Mouse (Mus musculus): ENCODE results near the gene Atxn7l3b. TPM values are rescaled to one million over a fixed set of nuclear protein-coding genes. Genes with fewer than 3 reads are reported as not detected.

The Atxn7l3b gene
- polyA plus RNA-seq (2012; rRNA removed): 18.3 and 18.8 TPM in 2 replicates

DNA sequence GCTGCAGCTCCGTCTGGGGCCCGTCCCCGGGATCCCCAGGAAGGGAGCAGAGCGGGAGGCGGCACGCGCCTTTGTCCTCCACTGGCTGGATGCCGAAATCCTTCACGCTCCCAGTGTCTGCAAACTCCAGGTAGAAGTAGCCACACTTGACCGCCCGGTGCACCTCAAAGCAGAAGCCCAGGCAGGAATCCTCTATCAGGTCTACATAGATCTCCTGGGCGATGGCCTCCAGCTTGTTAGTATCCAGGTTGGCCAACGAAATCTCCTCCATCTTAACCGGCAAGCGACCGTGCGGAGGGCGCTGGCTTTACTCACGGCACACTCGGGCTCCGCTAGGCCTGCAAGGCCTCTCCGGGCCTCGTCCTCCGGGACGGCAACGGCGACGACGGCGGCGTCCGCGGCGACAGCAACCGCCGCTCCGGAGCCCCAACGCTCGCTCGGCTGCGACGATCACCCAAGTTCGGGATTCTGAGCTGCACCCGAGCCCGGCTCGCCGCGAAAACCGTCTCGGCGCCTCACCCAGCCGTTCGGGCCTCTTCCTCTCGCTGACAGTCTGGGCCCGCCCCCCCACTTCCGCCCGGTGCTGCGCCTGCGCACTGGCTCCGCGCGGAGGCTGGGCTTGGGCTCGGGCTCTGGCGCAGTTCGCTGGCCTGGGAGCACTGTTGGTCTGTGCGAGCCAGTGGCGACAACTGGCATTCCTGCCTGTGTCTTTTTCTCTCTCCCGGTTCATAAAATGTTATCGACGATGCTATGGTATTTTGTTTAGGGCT, at the start of gene Atxn7l3b:
Atxn7l3b (minus strand) TSS at position 550 of the 770 bp plus-strand sequence.

